Mouse (Mus musculus) hindbrain, postnatal 0 days (tissue): ENCODE results near the gene Ercc1. TPM values are rescaled to one million over a fixed set of nuclear protein-coding genes. Genes with fewer than 3 reads are reported as not detected.
A peak's percentile ranks its signal among the peaks of the same experiment; 100 is the strongest.

Experiments
- ATAC-seq: fragments of 200-750 bp; cut with Nextera tagmentation; 2 replicates; pipeline ENCODE4 v1.8.0; 2017; ENCODE audit warnings: mild to moderate bottlenecking, moderate TSS enrichment, moderate library complexity
- DNase-seq: peaks from one replicate; pipeline ENCODE4 v3.0.0-alpha.2; 2015; ENCODE audit warnings: low spot score
- H3K27ac ChIP-seq: fragments of 300-500 bp; sonication (generic); 2 replicates; pipeline ENCODE4 v1.5.1; 2014; ENCODE audit warnings: mild to moderate bottlenecking
- H3K27me3 ChIP-seq: fragments of 300-500 bp; sonication (generic); 2 replicates; pipeline ENCODE4 v1.6.1; 2014; ENCODE audit warnings: low read length, mixed read lengths; ENCODE audit not compliant: insufficient read depth
- H3K36me3 ChIP-seq: fragments of 300-500 bp; sonication (generic); 2 replicates; pipeline ENCODE4 v1.6.1; 2014; ENCODE audit warnings: low read length, mixed read lengths; ENCODE audit not compliant: insufficient read depth
- H3K4me1 ChIP-seq: fragments of 300-500 bp; sonication (generic); 2 replicates; pipeline ENCODE4 v1.6.1; 2014; ENCODE audit warnings: antibody characterized with exemption, low read length, mixed read lengths; ENCODE audit not compliant: insufficient read depth
- H3K4me2 ChIP-seq: fragments of 300-500 bp; sonication (generic); 2 replicates; pipeline ENCODE4 v1.6.1; 2014; ENCODE audit warnings: low read depth, mild to moderate bottlenecking, low read length, moderate library complexity, mixed read lengths
- H3K4me3 ChIP-seq: fragments of 300-500 bp; sonication (generic); 2 replicates; pipeline ENCODE4 v1.5.1; 2014; ENCODE audit warnings: low read length
- H3K9ac ChIP-seq: fragments of 300-500 bp; sonication (generic); replicated peaks from 2 replicates; pipeline ENCODE4 v1.6.1; 2014; ENCODE audit warnings: mild to moderate bottlenecking, low read length, moderate library complexity, mixed read lengths
- H3K9me3 ChIP-seq: fragments of 300-500 bp; sonication (generic); 2 replicates; pipeline ENCODE4 v1.6.1; 2016; ENCODE audit warnings: low read length, mixed read lengths
- CTCF ChIP-seq: IDR thresholded peaks from 2 replicates; pipeline ENCODE4 v1.5.1; 2016; ENCODE audit warnings: antibody characterized with exemption, control low read depth, low read depth
- WGBS: fragments of 180-500 bp; shearing (Covaris S2); extraction: QIAGEN DNeasy Blood & Tissue Kit; methylation state at CpG from one replicate; pipeline ENCODE4 v1.1.7; 2014; 5-methylcytosine and 5-hydroxymethylcytosine counted together
- polyA plus RNA-seq: library from polyadenylated mRNA; unstranded; fragments of >200 nt; fragmentation: Nextera tagmentation; extraction: Ambion mirVana; gene quantifications from 2 replicates; pipeline ENCODE4 v1.2.1, GENCODE M21; 2015
- total RNA-seq: library from RNA; depleted of rRNA; stranded (reverse); fragments of >200 nt; gene quantifications from 2 replicates; pipeline ENCODE4 v1.2.3, GENCODE M21; 2014

Ercc1 gene
- total and polyA plus RNA-seq, 2 experiments from 2014 or later: 44.1 to 74.2 TPM

GRCm38 (mm10) chr7:19325262-19326199 lies 19.0 kb upstream of the Ercc1 start:
- Histone ChIP-seq H3K4me1 (peaks cover 13% of the 10 kb centered on the region; the same call in 1 of the 2 replicates), H3K4me2 (no peak overlapping the region), H3K4me3 (no peak overlapping the region), H3K27ac (0 out of 2 replicates have a peak overlapping the region, but pooled peaks have one; percentile 75), H3K9ac (no peak overlapping the region), H3K27me3 (no peaks in the 10 kb centered on the region), H3K36me3 (no peaks in the 10 kb centered on the region), H3K9me3 (no peaks in the 10 kb centered on the region)
- ATAC-seq (no peak), DNase-seq (no peak)
- WGBS: 74% methylated on average over 21 of the region's 21 CpGs
- TF ChIP-seq CTCF: no peak

GRCm38 (mm10) chr7:19326359-19326758 lies 18.2 kb upstream of the Ercc1 start:
- under 1% methylated on average over 20 of the region's 20 CpGs for WGBS
- peak; percentile 44 for ATAC-seq
- Histone ChIP-seq H3K27ac (peak overlapping the region; percentile 75), H3K9ac (peak overlapping the region; percentile 31), H3K4me1 (peaks cover 13% of the 10 kb centered on the region; the same call in 1 of the 2 replicates), H3K4me2 (peak overlapping the region; percentile 70), H3K27me3 (no peaks in the 10 kb centered on the region), H3K9me3 (no peaks in the 10 kb centered on the region), H3K4me3 (peak overlapping the region; percentile 38), H3K36me3 (no peaks in the 10 kb centered on the region)
- peak; percentile 80 for DNase-seq
- no peak for TF ChIP-seq CTCF

DNA sequence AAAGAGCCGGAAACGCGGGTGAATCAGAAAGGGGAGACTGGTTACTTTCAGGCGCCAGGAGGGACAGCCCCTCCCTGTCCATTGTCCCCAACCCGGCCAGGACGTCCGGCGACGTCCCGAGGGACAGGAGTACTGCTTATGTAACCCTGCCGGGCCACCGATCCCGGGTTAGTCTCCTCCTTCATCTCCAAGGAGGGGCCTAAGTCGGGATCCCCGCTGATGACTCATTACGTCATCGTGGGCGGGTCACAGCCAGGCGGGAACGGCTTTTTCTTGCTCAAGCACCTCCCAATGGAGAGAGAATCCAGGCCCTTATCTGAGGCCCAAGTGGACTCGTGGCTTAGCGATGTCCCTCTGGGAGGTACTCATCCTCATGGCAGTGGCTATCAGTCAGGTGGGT lies 17.4 kb upstream of the Ercc1 start:
- Histone ChIP-seq H3K4me3 (peak overlapping the region; percentile 38), H3K4me2 (peak overlapping the region; percentile 70), H3K27ac (peak overlapping the region; percentile 75; the same call in 1 of the 2 replicates), H3K9me3 (no peaks in the 10 kb centered on the region), H3K9ac (peak overlapping the region; percentile 31), H3K27me3 (no peaks in the 10 kb centered on the region), H3K36me3 (no peaks in the 10 kb centered on the region), H3K4me1 (peaks cover 13% of the 10 kb centered on the region; the same call in 1 of the 2 replicates)
- WGBS: under 1% methylated on average over 22 of the region's 22 CpGs
- peak; percentile 52; the same call in 1 of the 2 replicates for ATAC-seq
- DNase-seq: peak; percentile 84
- TF ChIP-seq CTCF: no peak

DNA sequence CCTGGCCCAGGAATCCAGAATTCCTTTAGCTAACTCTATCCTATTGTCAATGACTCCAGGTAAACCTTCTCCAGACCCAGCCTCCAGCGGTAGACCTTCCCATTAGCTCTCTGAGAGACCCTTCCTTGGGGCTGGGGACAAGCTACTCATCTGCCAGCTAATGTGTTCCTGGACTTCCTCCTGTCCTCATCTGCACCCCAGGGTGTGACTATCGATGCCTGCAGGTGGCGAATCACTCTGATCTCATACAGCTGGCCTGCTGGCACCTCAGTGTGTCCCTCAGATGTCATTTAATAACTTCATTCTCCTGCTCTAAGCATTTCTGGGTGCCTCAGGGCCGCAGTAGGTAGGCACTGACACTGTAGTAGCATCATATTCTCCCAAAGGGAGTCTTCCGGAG lies 16.8 kb upstream of the Ercc1 start:
- ATAC-seq (no peak), DNase-seq (no peak)
- H3K9me3 ChIP-seq: no peaks in the 10 kb centered on the region
- no peak for TF ChIP-seq CTCF
- H3K27ac ChIP-seq: no peak overlapping the region
- H3K9ac ChIP-seq: no peak overlapping the region
- H3K36me3 ChIP-seq: no peaks in the 10 kb centered on the region
- H3K4me2 ChIP-seq: peak overlapping the region; percentile 70; the same call in 1 of the 2 replicates
- no peaks in the 10 kb centered on the region for H3K27me3 ChIP-seq
- H3K4me1 ChIP-seq: peaks cover 13% of the 10 kb centered on the region; the same call in 1 of the 2 replicates
- 78% methylated on average over 5 of the region's 5 CpGs for WGBS
- no peak overlapping the region for H3K4me3 ChIP-seq

DNA sequence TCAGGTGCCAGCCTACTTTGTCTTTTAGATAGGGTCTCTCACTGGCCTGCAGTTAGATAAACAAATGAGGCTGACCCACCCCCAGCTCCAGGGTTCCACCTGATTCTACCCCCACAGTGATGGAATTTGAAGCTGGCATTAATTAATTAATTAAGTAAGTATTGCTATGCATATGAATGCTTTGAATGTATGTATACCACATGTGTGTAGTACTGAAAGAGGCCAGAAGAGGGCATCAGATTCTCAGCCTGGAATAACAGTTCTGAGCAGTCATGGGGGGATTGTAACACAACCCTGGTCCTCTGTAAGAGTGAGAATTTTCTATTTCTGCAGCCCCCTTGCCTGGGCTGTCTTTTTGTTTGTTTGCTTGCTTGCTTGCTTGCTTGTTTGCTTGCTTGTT lies 16.2 kb upstream of the Ercc1 start:
- TF ChIP-seq CTCF: peak; percentile 35; the same call in 1 of the 2 replicates
- H3K9ac ChIP-seq: no peak overlapping the region
- DNase-seq (no peak), ATAC-seq (no peak)
- peaks cover 13% of the 10 kb centered on the region; the same call in 1 of the 2 replicates for H3K4me1 ChIP-seq
- no peak overlapping the region for H3K27ac ChIP-seq
- H3K36me3 ChIP-seq: no peaks in the 10 kb centered on the region
- no peaks in the 10 kb centered on the region for H3K9me3 ChIP-seq
- no peak overlapping the region for H3K4me2 ChIP-seq
- no peak overlapping the region for H3K4me3 ChIP-seq
- no peaks in the 10 kb centered on the region for H3K27me3 ChIP-seq

DNA sequence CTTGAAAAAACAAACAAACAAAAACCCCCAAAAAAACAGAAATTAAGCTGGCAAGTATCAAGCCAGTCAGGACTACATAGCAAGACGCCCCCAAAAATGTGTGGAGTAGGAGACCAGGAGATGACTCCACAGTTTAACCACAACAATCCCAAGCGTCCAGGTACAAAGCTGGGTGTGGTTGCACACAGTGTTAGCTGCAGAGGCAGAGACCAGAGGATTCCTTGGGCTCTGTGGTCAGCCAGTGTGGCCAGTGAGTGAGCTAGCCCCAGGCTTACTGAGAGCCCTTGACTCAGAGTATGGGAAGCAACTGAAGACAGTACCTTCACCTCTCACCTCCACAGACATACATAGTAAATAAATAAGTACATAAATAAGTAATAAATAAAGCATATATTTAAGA lies 12.7 kb upstream of the Ercc1 start:
- H3K27me3 ChIP-seq: no peaks in the 10 kb centered on the region
- no peak overlapping the region for H3K27ac ChIP-seq
- no peaks in the 10 kb centered on the region for H3K36me3 ChIP-seq
- H3K9me3 ChIP-seq: no peaks in the 10 kb centered on the region
- H3K9ac ChIP-seq: no peak overlapping the region
- H3K4me3 ChIP-seq: peak overlapping the region; percentile 60; the same call in 1 of the 2 replicates
- 0 out of 2 replicates have a peak, but pooled peaks cover 7% of the 10 kb centered on the region for H3K4me1 ChIP-seq
- DNase-seq (no peak), ATAC-seq (no peak)
- WGBS: 68% methylated on average over 2 of the region's 2 CpGs
- no peak overlapping the region for H3K4me2 ChIP-seq
- TF ChIP-seq CTCF: no peak
